Mouse (Mus musculus): ENCODE measurements around the gene Rwdd4a. TPM values are rescaled to one million over a fixed set of nuclear protein-coding genes. Genes with fewer than 3 reads are reported as not detected.

Gene Rwdd4a
- 17.3 and 18.4 TPM in 2 replicates for polyA plus RNA-seq (2021; fragmentation: Nextera tagmentation)
- long read RNA-seq, experiment 1, partial matches to known transcripts: 7 of 34 reads
- long read RNA-seq, experiment 1, other reads (novel, unspliced or antisense): 26 of 34 reads
- long read RNA-seq, experiment 2, partial matches to known transcripts: 0 of 106 reads
- long read RNA-seq, experiment 2, other reads (novel, unspliced or antisense): 103 of 106 reads

GRCm38 (mm10) chr8:47533344-47534125, at the start of gene Rwdd4a, which contains the start of gene Trappc11:
Gene Rwdd4a (plus strand): TSS chr8:47533664.
Gene Trappc11 (minus strand): TSS chr8:47533470.

Small RNA genes within 50 kb of the gene (microRNA-seq; reads per million reads assigned to microRNA genes)
- gene Gm27409: not detected

Other genes with a start within 250 kb of the Rwdd4a start
- 10.2 and 11.3 TPM in 2 replicates for gene Stox2, start 87.3 kb upstream of the Rwdd4a start, polyA plus RNA-seq (2021; fragmentation: Nextera tagmentation)
- 19.3 and 19.5 TPM in 2 replicates for gene Trappc11, start 194 bp upstream of the Rwdd4a start, polyA plus RNA-seq (2021; fragmentation: Nextera tagmentation)
- 5.7 and 6.8 TPM in 2 replicates for gene Ing2, start 141.9 kb downstream of the Rwdd4a start, polyA plus RNA-seq (2021; fragmentation: Nextera tagmentation)
- gene Cdkn2aip, start 180.3 kb downstream of the Rwdd4a start, polyA plus RNA-seq (2021; fragmentation: Nextera tagmentation): 8.5 and 10.7 TPM in 2 replicates